Mouse (Mus musculus) limb, embryonic 11.5 days (tissue): ENCODE data around the gene Smok3b. TPM values are rescaled to one million over a fixed set of nuclear protein-coding genes. Genes with fewer than 3 reads are reported as not detected.

Experiments
- ATAC-seq: fragments of 200-750 bp; cut with Nextera tagmentation; 2 replicates; pipeline ENCODE4 v1.8.0; 2017; ENCODE audit warnings: low read depth; ENCODE audit not compliant: insufficient number of reproducible peaks, low FRiP score, low TSS enrichment
- DNase-seq: peaks from one replicate; pipeline ENCODE4 v3.0.0-alpha.2; 2015; ENCODE audit warnings: low spot score
- H3K27ac ChIP-seq: fragments of 300-500 bp; sonication (generic); replicated peaks from 2 replicates; pipeline ENCODE4 v1.5.1; 2014; ENCODE audit warnings: low read depth, mild to moderate bottlenecking, low read length
- H3K27me3 ChIP-seq: fragments of 300-500 bp; sonication (generic); 2 replicates; pipeline ENCODE4 v1.6.1; 2014; ENCODE audit warnings: mild to moderate bottlenecking, low read length, mixed read lengths; ENCODE audit not compliant: control insufficient read depth, insufficient read depth
- H3K36me3 ChIP-seq: fragments of 300-500 bp; sonication (generic); 2 replicates; pipeline ENCODE4 v1.6.1; 2014; ENCODE audit warnings: mild to moderate bottlenecking, low read length, moderate library complexity, mixed read lengths; ENCODE audit not compliant: control insufficient read depth, insufficient read depth
- H3K4me1 ChIP-seq: fragments of 300-500 bp; sonication (generic); 2 replicates; pipeline ENCODE4 v1.6.1; 2014; ENCODE audit warnings: low read length, mixed read lengths; ENCODE audit not compliant: control insufficient read depth, insufficient read depth
- H3K4me2 ChIP-seq: fragments of 300-500 bp; sonication (generic); 2 replicates; pipeline ENCODE4 v1.6.1; 2014; ENCODE audit warnings: low read depth, mild to moderate bottlenecking, moderate library complexity; ENCODE audit not compliant: severe bottlenecking
- H3K4me3 ChIP-seq: fragments of 300-500 bp; sonication (generic); 2 replicates; pipeline ENCODE4 v1.5.1; 2014; ENCODE audit warnings: low read depth, low read length
- H3K9ac ChIP-seq: fragments of 300-500 bp; sonication (generic); 2 replicates; pipeline ENCODE4 v1.6.1; 2014; ENCODE audit warnings: mild to moderate bottlenecking, low read length
- H3K9me3 ChIP-seq: fragments of 300-500 bp; sonication (generic); 2 replicates; pipeline ENCODE4 v1.6.1; 2016; ENCODE audit warnings: low read length; ENCODE audit not compliant: control insufficient read depth
- WGBS: fragments of 180-500 bp; shearing (Covaris S2); extraction: QIAGEN DNeasy Blood & Tissue Kit; methylation state at CpG from one replicate; pipeline ENCODE4 v1.1.7; 2014; 5-methylcytosine and 5-hydroxymethylcytosine counted together
- polyA plus RNA-seq: library from polyadenylated mRNA; unstranded; fragments of >200 nt; fragmentation: Nextera tagmentation; extraction: Ambion mirVana; gene quantifications from 2 replicates; pipeline ENCODE4 v1.2.1, GENCODE M21; 2014

Gene Smok3b
- polyA plus RNA-seq, 1 experiment from 2014 or later = not detected

DNA sequence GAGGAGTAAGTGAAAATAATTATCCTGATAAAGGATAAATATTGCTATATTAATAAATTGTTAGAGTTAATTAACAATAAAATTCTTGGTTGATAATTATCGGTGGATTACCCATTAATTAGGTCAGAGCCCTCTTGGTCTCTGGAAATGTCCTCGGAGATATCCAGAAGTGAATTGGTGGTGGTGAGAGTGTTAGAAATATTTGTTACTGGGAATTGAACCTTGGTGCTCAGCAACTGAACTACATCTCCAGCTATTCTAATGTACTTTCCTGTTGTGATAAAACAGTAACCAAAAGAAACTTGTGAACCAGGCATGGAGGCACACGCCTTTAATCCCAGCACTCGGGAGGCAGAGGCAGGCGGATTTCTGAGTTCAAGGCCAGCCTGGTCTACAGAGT lies 59.2 kb downstream of the Smok3b start:
- H3K9ac ChIP-seq = no peak overlapping the region
- H3K4me3 ChIP-seq = no peak overlapping the region
- H3K4me2 ChIP-seq = no peak overlapping the region
- DNase-seq (no peak), ATAC-seq (no peak)
- H3K4me1 ChIP-seq = no peaks in the 10 kb centered on the region
- no peaks in the 10 kb centered on the region for H3K27me3 ChIP-seq
- no peaks in the 10 kb centered on the region for H3K9me3 ChIP-seq
- H3K27ac ChIP-seq = no peak overlapping the region
- H3K36me3 ChIP-seq = no peaks in the 10 kb centered on the region
- WGBS = 91% methylated on average over 5 of the region's 5 CpGs

GRCm38 (mm10) chr5:138081446-138081845 lies 60.2 kb downstream of the Smok3b start:
- DNase-seq (no peak), ATAC-seq (no peak)
- Histone ChIP-seq H3K27me3 (no peaks in the 10 kb centered on the region), H3K4me2 (no peak overlapping the region), H3K4me1 (no peaks in the 10 kb centered on the region), H3K9ac (no peak overlapping the region), H3K36me3 (no peaks in the 10 kb centered on the region), H3K9me3 (no peaks in the 10 kb centered on the region), H3K4me3 (no peak overlapping the region), H3K27ac (no peak overlapping the region)
- WGBS = 86% methylated on average over 9 of the region's 9 CpGs

DNA sequence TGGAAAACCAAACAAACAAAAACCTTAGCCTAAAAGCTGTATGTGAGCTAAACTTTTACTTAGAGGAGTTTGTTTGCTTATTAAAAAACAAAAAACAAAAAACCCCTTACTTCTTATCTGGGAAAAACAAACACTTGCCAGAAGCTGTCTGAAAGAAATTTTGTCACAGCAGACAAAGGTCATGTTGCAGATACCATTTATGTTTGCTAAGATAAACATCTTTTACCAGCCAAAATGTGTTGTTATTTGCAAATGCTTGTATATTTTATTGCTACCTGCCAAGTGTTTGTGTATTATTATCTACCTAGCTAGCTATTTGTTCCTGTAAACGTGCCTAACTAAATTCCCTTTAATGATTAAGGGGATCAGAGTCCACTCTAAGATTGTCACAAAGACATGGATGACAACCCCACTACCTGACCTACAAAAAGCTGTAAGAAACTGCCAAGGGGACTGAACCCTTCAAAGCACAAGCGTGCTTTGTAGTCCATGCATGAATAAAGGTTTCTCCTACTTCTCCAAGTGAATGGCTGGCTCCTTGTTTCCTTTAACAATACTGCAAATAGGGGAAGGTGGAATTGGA lies 62.2 kb downstream of the Smok3b start:
- Histone ChIP-seq H3K9me3 (no peaks in the 10 kb centered on the region), H3K27ac (no peak overlapping the region), H3K36me3 (no peaks in the 10 kb centered on the region; the same call in 1 of the 2 replicates), H3K4me1 (no peaks in the 10 kb centered on the region), H3K4me3 (no peak overlapping the region), H3K9ac (no peak overlapping the region), H3K27me3 (no peaks in the 10 kb centered on the region), H3K4me2 (no peak overlapping the region)
- ATAC-seq (no peak), DNase-seq (no peak)
- WGBS = 74% methylated on average over 2 of the region's 2 CpGs

DNA sequence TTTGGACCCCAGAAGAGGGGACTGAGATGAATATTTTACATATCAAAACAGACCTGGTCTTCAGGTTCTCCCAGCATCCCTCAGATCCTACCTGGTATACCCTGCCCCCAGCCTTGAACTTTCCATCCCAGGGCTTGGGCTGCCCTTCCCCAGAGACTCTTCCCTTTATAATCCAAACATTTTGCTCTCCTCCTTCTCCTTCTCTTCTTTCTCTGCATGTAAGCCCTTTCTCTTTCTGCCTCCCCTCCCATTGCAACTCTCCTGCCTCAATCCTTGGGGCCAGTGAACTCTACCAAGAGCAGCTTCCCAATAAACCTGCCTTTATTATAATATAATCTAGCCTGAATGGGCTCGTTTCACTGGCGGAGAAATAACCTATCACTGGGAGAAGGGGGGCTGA lies 62.7 kb downstream of the Smok3b start:
- 83% methylated on average over 2 of the region's 2 CpGs for WGBS
- no peak for ATAC-seq
- no peak overlapping the region for H3K4me3 ChIP-seq
- no peak for DNase-seq
- no peaks in the 10 kb centered on the region for H3K4me1 ChIP-seq
- H3K36me3 ChIP-seq = no peaks in the 10 kb centered on the region; the same call in 1 of the 2 replicates
- no peak overlapping the region for H3K4me2 ChIP-seq
- no peak overlapping the region for H3K9ac ChIP-seq
- no peaks in the 10 kb centered on the region for H3K9me3 ChIP-seq
- H3K27me3 ChIP-seq = no peaks in the 10 kb centered on the region
- H3K27ac ChIP-seq = no peak overlapping the region

DNA sequence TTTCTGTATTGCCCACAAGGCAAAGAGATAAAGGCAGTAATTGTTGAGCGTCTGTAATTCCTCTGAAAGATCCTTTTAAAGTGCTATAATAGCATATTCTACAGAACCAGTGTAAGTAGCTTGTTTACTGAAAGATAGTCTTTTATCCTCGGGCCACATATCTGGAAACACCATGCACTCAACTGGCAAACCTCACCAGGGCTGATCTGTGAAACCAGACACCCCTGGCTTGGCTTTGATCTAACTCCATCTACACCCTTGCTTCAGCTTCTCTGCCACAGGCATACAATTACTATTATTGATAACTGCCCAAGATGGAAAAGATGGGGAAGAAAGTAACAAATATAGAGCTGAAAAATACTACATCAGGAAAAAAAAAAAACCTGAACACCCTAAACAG lies 63.3 kb downstream of the Smok3b start:
- H3K4me1 ChIP-seq = no peaks in the 10 kb centered on the region
- H3K9ac ChIP-seq = no peak overlapping the region
- H3K4me2 ChIP-seq = peak overlapping the region; percentile 39
- H3K27me3 ChIP-seq = no peaks in the 10 kb centered on the region
- H3K4me3 ChIP-seq = peak overlapping the region; percentile 93
- ATAC-seq (no peak), DNase-seq (peak; percentile 21)
- WGBS = 23% methylated on average over 2 of the region's 2 CpGs
- no peaks in the 10 kb centered on the region for H3K9me3 ChIP-seq
- H3K36me3 ChIP-seq = no peaks in the 10 kb centered on the region; the same call in 1 of the 2 replicates
- H3K27ac ChIP-seq = no peak overlapping the region

DNA sequence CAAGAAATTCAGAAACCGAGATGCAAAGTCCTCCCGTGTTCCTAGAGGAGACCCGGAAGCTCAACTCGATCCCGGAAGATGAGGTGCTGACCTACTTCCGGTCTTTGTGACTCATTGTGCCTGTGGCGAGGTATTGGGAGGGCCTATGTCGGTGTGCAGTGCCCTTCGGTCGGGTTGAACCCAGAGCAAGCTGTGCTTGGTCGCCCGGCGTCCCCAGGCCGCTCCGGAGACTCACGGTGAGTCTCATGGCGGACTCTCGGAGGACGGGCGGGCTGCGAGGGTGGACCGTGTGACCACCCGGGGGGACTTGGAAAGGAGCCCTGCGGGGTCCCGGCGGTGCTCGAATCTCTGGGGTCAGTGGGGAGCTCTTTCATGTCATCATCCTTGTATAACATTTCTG lies 63.8 kb downstream of the Smok3b start, which contains the start of gene Zkscan1:
Zkscan1 (plus strand) TSS at position 89 of the 400 bp plus-strand sequence.
- DNase-seq (peak; percentile 87), ATAC-seq (peak; percentile 92)
- Histone ChIP-seq H3K4me3 (peak within 1 kb of the TSS; percentile 93), H3K4me1 (no peaks in the 10 kb centered on the region), H3K9ac (peak within 1 kb of the TSS; percentile 99), H3K9me3 (no peaks in the 10 kb centered on the region), H3K27ac (peak within 1 kb of the TSS; percentile 69), H3K4me2 (peak within 1 kb of the TSS; percentile 65), H3K36me3 (no peaks in the 10 kb centered on the region; the same call in 1 of the 2 replicates), H3K27me3 (no peaks in the 10 kb centered on the region)
- under 1% methylated on average over 27 of the region's 27 CpGs for WGBS

GRCm38 (mm10) chr5:138085421-138085911 lies 64.2 kb downstream of the Smok3b start:
- no peaks in the 10 kb centered on the region for H3K9me3 ChIP-seq
- no peaks in the 10 kb centered on the region for H3K27me3 ChIP-seq
- no peaks in the 10 kb centered on the region for H3K4me1 ChIP-seq
- H3K9ac ChIP-seq = peak overlapping the region; percentile 99
- peak overlapping the region; percentile 65 for H3K4me2 ChIP-seq
- DNase-seq = peak; percentile 38
- no peak for ATAC-seq
- H3K4me3 ChIP-seq = peak overlapping the region; percentile 93
- peak overlapping the region; percentile 69 for H3K27ac ChIP-seq
- H3K36me3 ChIP-seq = no peaks in the 10 kb centered on the region; the same call in 1 of the 2 replicates
- under 1% methylated on average over 18 of the region's 18 CpGs for WGBS

DNA sequence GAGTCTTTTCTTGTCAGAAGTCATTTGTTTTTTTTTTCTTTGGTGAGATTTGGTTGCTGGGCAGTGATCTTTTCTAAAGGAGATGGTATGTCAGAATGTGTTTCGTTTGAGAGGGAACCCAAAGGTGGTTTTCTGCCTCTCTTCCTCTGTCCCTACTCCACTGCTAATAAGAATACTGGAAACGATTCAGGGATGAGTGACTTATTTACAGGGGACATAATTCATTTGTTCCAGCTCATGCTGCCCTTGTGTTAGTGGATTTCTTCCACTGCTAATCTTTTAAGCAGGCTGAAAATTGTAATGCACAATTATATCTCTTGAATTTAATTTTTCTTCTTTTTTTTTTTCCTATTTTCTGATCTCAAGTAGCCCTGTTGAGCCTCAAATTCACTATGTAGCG lies 65.6 kb downstream of the Smok3b start:
- WGBS = 92% methylated on average over 3 of the region's 3 CpGs
- H3K9ac ChIP-seq = no peak overlapping the region

More for the DNA sequence above, 65.6 kb downstream of the Smok3b start:
- Histone ChIP-seq H3K36me3 (no peaks in the 10 kb centered on the region; the same call in 1 of the 2 replicates), H3K4me2 (peak overlapping the region; percentile 65; the same call in 1 of the 2 replicates), H3K4me3 (no peak overlapping the region; the same call in 1 of the 2 replicates), H3K27me3 (no peaks in the 10 kb centered on the region), H3K4me1 (no peaks in the 10 kb centered on the region), H3K9me3 (no peaks in the 10 kb centered on the region), H3K27ac (no peak overlapping the region)
- DNase-seq = no peak
- no peak for ATAC-seq
